Mouse (Mus musculus) spleen, adult 2 months (tissue): ENCODE measurements around the gene Scube2.

Source experiments
- CTCF ChIP-seq: fragments of 200-500 bp; IDR thresholded peaks from 2 replicates; pipeline ENCODE4 v1.5.1; 2011; ENCODE audit warnings: mild to moderate bottlenecking, inconsistent platforms; ENCODE audit not compliant: insufficient read depth, insufficient read length, insufficient replicate concordance; ENCODE audit errors: extremely low read depth
- POLR2A ChIP-seq: fragments of 200-500 bp; IDR thresholded peaks from 2 replicates; pipeline ENCODE4 v1.6.1; 2011; ENCODE audit warnings: low read depth, low read length, inconsistent platforms

- TF ChIP-seq CTCF (no peak), POLR2A (no peak)
These were observed 1.2 kb upstream of the Scube2 start for GRCm38 (mm10) chr7:109866643-109867042.
